Mouse (Mus musculus): ENCODE data around the gene Cpxm2.

Gene Cpxm2

GRCm38 (mm10) chr7:132015193-132015592, 139.3 kb downstream of the Cpxm2 start:
- no peak for DNase-seq

- DNase-seq: no peak
Measured at GRCm38 (mm10) chr7:132013970-132014369, 140.6 kb downstream of the Cpxm2 start.

DNA sequence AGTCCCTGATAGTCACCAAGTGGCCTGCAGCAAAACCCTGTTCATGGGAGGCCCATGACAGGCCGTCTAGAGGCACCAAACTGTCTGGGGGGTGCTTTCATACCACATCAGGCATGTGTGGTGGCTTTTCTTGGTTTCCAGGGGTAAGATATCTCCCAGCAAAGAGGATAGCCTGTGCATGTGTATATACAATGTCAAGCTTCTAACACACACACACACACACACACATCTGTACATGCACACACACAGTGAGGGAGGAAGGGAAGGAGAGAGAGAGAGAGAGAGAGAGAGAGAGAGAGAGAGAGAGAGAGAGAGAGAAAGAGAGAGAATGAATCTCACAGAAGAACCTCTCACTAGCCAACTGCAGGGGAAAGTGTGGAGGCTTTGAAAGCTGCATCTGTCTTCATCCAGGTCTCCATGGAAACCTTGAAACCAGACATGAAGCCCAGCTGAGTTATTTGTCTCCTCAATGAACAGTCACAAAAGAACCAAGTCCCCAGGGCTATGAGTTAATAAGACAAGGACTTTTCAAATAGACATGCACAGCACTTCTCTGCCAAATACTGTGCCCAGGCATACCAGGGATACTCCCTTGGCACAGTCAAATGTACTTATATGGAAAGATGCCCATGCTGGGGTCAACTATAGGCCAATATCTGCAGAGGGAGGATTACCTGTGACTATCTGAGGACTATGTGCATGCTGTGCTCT, 141.4 kb downstream of the Cpxm2 start:
- no peak for DNase-seq

GRCm38 (mm10) chr7:132009002-132009401, 145.5 kb downstream of the Cpxm2 start:
- no peak for DNase-seq

- no peak for DNase-seq
Measured at GRCm38 (mm10) chr7:132005996-132006696, 148.4 kb downstream of the Cpxm2 start.

DNA sequence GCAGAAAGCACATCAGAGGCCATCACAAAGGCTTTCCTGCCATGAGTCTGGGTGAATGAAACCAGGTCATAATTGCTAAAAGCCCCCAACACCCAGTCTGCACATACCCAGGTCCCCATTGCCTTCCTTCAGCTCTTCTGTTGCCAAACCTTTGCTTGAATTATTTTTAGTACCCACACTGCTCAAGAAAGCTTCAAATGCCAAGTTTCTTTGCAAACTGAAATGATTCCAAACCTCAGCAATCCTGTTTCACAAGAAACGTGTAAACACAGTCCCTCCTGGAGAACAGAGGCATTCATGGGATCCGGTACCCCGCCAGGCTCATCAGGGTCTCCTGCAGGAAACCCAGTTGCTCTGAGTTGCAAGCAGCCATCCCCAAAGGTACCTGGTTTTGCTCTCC, 161.7 kb downstream of the Cpxm2 start:
- DNase-seq: no peak

GRCm38 (mm10) chr7:131992226-131992625, 162.3 kb downstream of the Cpxm2 start:
- DNase-seq: no peak

DNA sequence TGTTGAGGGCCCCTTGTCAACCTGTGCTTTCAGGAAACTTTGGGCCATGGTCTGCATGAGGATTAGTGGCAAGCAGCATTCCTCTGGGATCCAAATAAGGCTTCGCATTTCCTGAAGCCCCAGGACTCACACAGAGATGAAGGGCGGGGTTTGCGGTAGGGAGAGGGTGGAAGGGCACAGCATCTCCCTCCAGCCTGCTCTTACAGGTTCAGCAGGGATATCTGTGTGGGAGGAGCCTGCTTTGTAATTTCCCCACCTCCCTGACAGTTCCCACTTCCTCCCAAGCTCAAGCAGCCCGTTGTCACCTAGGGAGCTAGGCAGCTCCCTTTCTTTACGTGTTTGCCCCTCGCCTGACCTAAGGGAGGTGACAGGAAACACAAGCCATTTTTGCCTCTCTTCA, 165.5 kb downstream of the Cpxm2 start:
- DNase-seq: no peak
